Mouse (Mus musculus): ENCODE results near the gene Mink1. TPM values are rescaled to one million over a fixed set of nuclear protein-coding genes. Genes with fewer than 3 reads are reported as not detected.
A peak's percentile ranks its signal among the peaks of the same experiment; 100 is the strongest.

Gene Mink1
- polyA plus RNA-seq, 1 experiment from 2014 or later = 12.1 TPM

DNA sequence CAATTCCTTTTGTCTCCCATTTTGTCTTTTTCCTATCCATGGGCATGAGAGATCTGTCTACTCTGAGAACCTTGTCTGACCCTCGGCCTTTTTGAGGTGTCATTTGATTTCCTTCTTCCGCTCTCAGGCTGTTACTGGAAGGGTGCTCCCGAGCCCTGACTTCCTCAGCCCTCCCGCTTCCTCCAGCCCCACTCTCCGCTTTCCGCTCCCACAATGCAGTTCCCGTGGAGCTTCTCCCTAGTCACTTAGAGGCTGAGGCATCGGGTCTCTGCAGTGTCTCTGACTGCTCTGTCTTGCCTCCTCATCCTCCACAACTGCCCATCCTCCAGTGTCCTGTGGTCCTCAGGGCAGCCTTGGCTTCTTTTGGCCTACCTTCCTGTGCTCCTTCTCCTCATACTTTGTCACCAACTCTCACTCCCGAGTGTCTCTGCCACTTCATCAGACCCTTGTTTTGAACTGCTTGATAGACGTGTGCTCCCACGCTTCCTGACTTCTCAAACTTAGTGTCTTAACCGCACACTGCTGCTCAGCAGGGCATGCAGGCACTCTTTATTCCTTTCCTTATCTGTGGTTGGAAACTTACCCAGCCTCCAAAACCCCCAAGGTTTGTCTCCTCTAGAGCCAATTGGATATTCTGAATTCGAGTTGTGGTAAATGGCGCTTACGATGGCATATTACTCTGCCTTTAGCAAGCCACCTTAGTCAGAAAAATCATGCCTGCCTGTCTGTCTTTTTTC, 31.7 kb downstream of the Mink1 start:
- DNase-seq (ENCODE audit: low spot score) (no peak), ATAC-seq (replicated peaks; ENCODE audit: low FRiP score, low read depth) (no peak)
- no peak for TF ChIP-seq CTCF (IDR thresholded peaks at IDR 0.05; ENCODE audit: low read depth)

DNA sequence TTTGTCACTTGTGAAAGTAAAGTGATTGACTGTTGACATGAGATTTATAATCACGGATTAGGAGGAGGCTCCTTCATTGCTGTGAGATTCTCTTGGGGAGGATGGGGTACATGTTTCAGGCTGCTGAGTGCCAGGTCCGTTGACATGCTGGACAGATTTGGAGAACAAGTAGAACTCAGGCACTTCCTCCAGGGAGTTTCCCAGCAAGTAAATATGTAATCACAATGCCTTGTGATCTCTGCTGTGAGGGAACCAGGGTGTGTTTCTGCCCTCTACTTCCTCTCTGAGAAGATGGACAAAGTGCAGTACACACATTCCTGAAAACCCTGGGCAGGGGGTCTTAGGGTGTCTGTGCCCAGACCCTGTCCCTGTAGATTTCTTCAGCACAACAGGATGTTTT, 33.0 kb downstream of the Mink1 start:
- 0 out of 2 replicates have a peak overlapping the region, but pooled peaks have one; percentile 25 for H3K9ac ChIP-seq (ENCODE audit: low read depth, low read length)
- DNase-seq (ENCODE audit: low spot score) (no peak), ATAC-seq (replicated peaks; ENCODE audit: low FRiP score, low read depth) (no peak)
- H3K27me3 ChIP-seq (ENCODE audit: insufficient read depth, low read length) = no peaks in the 10 kb centered on the region
- peak overlapping the region; percentile 19; the same call in 1 of the 2 replicates for H3K27ac ChIP-seq
- no peak overlapping the region for H3K4me3 ChIP-seq (replicated peaks; ENCODE audit: low read depth, low read length)
- no peaks in the 10 kb centered on the region for H3K9me3 ChIP-seq (replicated peaks; ENCODE audit: low read length)
- TF ChIP-seq CTCF (IDR thresholded peaks at IDR 0.05; ENCODE audit: low read depth) = no peak
- no peaks in the 10 kb centered on the region for H3K4me1 ChIP-seq (replicated peaks; ENCODE audit: insufficient read depth, low read length)
- H3K4me2 ChIP-seq (ENCODE audit: low read length) = no peak overlapping the region
- WGBS = 66% methylated on average over 2 of the region's 2 CpGs
- H3K36me3 ChIP-seq (ENCODE audit: insufficient read depth, low read length) = 0 out of 2 replicates have a peak, but pooled peaks cover 22% of the 10 kb centered on the region

More for the DNA sequence above, 31.7 kb downstream of the Mink1 start:
- Histone ChIP-seq H3K4me1 (replicated peaks; ENCODE audit: insufficient read depth, low read length) (no peaks in the 10 kb centered on the region), H3K27me3 (ENCODE audit: insufficient read depth, low read length) (no peaks in the 10 kb centered on the region), H3K4me2 (ENCODE audit: low read length) (no peak overlapping the region), H3K9me3 (replicated peaks; ENCODE audit: low read length) (no peaks in the 10 kb centered on the region), H3K36me3 (ENCODE audit: insufficient read depth, low read length) (0 out of 2 replicates have a peak, but pooled peaks cover 21% of the 10 kb centered on the region), H3K4me3 (replicated peaks; ENCODE audit: low read depth, low read length) (no peak overlapping the region), H3K9ac (ENCODE audit: low read depth, low read length) (no peak overlapping the region), H3K27ac (no peak overlapping the region; the same call in 1 of the 2 replicates)
- WGBS = 64% methylated on average over 15 of the region's 15 CpGs

DNA sequence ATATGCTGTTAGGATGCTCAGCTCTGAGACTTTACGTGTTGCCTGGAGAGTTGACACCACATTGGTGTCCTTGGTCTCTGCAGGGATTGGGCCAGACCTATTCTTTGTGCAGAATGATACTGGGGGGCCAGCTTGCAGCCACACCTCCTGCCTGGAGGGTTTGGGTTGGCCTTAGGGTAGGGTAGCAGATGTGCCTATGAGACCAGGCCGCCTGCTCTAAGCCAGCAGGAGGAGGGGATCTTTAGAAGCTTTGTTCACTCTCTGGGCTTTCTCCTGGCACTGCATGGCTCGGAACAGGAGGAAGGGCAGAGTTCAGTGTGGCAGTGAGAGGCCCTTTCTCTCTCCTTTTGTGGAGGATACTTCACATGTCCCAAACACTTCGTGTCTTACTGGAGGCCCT, 33.4 kb downstream of the Mink1 start:
- WGBS = 63% methylated on average over 4 of the region's 4 CpGs
- ATAC-seq (replicated peaks; ENCODE audit: low FRiP score, low read depth) (no peak), DNase-seq (ENCODE audit: low spot score) (no peak)
- TF ChIP-seq CTCF (IDR thresholded peaks at IDR 0.05; ENCODE audit: low read depth) = no peak
- H3K36me3 ChIP-seq (ENCODE audit: insufficient read depth, low read length) = 0 out of 2 replicates have a peak, but pooled peaks cover 22% of the 10 kb centered on the region
- no peak overlapping the region for H3K4me2 ChIP-seq (ENCODE audit: low read length)
- H3K9ac ChIP-seq (ENCODE audit: low read depth, low read length) = no peak overlapping the region
- no peak overlapping the region for H3K4me3 ChIP-seq (replicated peaks; ENCODE audit: low read depth, low read length)
- H3K4me1 ChIP-seq (replicated peaks; ENCODE audit: insufficient read depth, low read length) = no peaks in the 10 kb centered on the region
- no peaks in the 10 kb centered on the region for H3K27me3 ChIP-seq (ENCODE audit: insufficient read depth, low read length)
- H3K9me3 ChIP-seq (replicated peaks; ENCODE audit: low read length) = no peaks in the 10 kb centered on the region
- H3K27ac ChIP-seq = peak overlapping the region; percentile 19; the same call in 1 of the 2 replicates

DNA sequence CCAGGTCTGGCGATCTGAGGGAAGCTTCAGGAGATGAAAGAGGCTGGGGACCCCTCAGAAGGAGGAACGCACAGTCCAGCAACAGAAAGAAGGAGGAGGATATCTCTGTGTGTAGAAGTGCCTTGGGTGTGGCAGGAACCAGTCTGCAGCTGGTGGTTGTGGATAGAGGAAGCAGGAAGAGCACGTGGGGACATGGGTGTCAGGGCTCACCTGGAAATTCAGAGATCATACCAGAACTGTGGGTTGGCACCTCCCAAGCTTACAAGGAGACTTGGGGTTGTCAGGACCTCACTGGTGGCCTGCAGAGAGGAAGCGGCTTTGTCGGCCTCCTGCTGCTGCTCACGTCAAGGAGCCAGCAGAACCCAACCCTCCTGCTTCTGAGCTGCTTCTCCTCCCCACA, 34.6 kb downstream of the Mink1 start:
- H3K9me3 ChIP-seq (replicated peaks; ENCODE audit: low read length) = no peaks in the 10 kb centered on the region
- H3K27me3 ChIP-seq (ENCODE audit: insufficient read depth, low read length) = no peaks in the 10 kb centered on the region
- H3K36me3 ChIP-seq (ENCODE audit: insufficient read depth, low read length) = peaks cover 28% of the 10 kb centered on the region
- H3K4me3 ChIP-seq (replicated peaks; ENCODE audit: low read depth, low read length) = no peak overlapping the region
- ATAC-seq (replicated peaks; ENCODE audit: low FRiP score, low read depth) = no peak
- H3K4me2 ChIP-seq (ENCODE audit: low read length) = no peak overlapping the region
- no peaks in the 10 kb centered on the region for H3K4me1 ChIP-seq (replicated peaks; ENCODE audit: insufficient read depth, low read length)
- no peak for DNase-seq (ENCODE audit: low spot score)
- no peak for TF ChIP-seq CTCF (IDR thresholded peaks at IDR 0.05; ENCODE audit: low read depth)
- no peak overlapping the region for H3K27ac ChIP-seq
- H3K9ac ChIP-seq (ENCODE audit: low read depth, low read length) = no peak overlapping the region
- WGBS = 84% methylated on average over 6 of the region's 6 CpGs

DNA sequence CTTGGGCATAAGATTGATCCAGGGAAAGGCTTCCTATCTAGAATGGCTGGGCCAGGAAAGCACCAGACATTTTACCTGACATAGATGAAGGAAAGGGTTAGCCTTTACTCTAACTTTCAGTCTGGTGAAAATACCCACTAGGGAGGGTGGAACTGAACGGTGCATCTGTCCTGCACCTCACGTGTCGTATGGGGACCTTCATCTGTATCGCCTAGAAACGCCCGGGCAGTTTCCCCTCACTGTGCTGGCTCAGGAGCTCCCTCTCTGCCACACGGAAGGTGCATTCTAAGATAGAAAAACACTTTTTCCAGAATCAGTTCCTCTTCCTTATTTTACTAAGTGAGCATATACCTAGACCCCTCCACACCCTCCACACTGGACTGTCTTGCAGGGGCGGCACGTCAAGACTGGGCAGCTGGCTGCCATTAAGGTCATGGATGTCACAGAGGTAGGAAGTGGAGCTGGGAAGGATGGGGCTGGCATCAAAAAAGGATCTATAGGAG, 35.8 kb downstream of the Mink1 start:
- no peak for TF ChIP-seq CTCF (IDR thresholded peaks at IDR 0.05; ENCODE audit: low read depth)
- Histone ChIP-seq H3K27ac (no peak overlapping the region), H3K9ac (ENCODE audit: low read depth, low read length) (no peak overlapping the region), H3K27me3 (ENCODE audit: insufficient read depth, low read length) (no peaks in the 10 kb centered on the region), H3K4me3 (replicated peaks; ENCODE audit: low read depth, low read length) (no peak overlapping the region), H3K4me1 (replicated peaks; ENCODE audit: insufficient read depth, low read length) (no peaks in the 10 kb centered on the region), H3K9me3 (replicated peaks; ENCODE audit: low read length) (no peaks in the 10 kb centered on the region), H3K36me3 (ENCODE audit: insufficient read depth, low read length) (peaks cover 33% of the 10 kb centered on the region), H3K4me2 (ENCODE audit: low read length) (no peak overlapping the region)
- ATAC-seq (replicated peaks; ENCODE audit: low FRiP score, low read depth) (no peak), DNase-seq (ENCODE audit: low spot score) (no peak)
- WGBS = 89% methylated on average over 9 of the region's 9 CpGs

DNA sequence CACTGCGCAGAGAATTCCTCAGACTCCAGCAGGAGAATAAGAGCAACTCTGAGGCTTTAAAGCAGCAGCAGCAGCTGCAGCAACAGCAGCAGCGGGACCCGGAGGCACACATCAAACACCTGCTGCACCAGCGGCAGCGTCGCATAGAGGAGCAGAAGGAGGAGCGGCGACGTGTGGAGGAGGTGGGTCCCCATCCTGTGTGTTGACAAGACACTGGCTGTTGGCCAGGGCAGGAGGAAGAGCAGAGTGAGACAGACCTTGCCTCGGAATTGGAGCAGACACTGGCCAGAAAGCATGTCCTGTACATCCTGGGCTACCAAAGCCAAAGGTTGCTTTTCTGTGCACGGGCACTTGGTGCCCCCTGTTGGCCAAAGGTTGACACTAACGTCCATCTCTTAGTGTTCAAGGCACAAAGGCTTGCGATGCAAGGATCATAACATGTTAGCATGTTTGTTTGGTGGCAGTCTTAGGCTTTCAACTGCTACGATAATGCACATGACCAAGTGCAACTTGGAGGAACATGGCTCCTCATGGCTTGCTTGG, 42.4 kb downstream of the Mink1 start:
- ATAC-seq (replicated peaks; ENCODE audit: low FRiP score, low read depth) = no peak
- peak; percentile 93 for TF ChIP-seq CTCF (IDR thresholded peaks at IDR 0.05; ENCODE audit: low read depth)
- Histone ChIP-seq H3K9me3 (replicated peaks; ENCODE audit: low read length) (no peaks in the 10 kb centered on the region), H3K27me3 (ENCODE audit: insufficient read depth, low read length) (no peaks in the 10 kb centered on the region), H3K9ac (ENCODE audit: low read depth, low read length) (no peak overlapping the region), H3K4me1 (replicated peaks; ENCODE audit: insufficient read depth, low read length) (no peaks in the 10 kb centered on the region), H3K4me2 (ENCODE audit: low read length) (no peak overlapping the region), H3K27ac (no peak overlapping the region), H3K36me3 (ENCODE audit: insufficient read depth, low read length) (peaks cover 64% of the 10 kb centered on the region), H3K4me3 (replicated peaks; ENCODE audit: low read depth, low read length) (no peak overlapping the region)
- WGBS = 52% methylated on average over 14 of the region's 14 CpGs
- DNase-seq (ENCODE audit: low spot score) = peak; percentile 79

Measured in kidney, postnatal 0 days (tissue).